Mouse (Mus musculus) forebrain, embryonic 13.5 days (tissue): Measurements from ENCODE around the gene Slc25a13. TPM values are rescaled to one million over a fixed set of nuclear protein-coding genes. Genes with fewer than 3 reads are reported as not detected.

ENCODE experiments used
- ATAC-seq: fragments of 200-750 bp; cut with Nextera tagmentation; 2 replicates; pipeline ENCODE4 v1.8.0; 2017
- H3K27ac ChIP-seq: fragments of 300-500 bp; sonication (generic); 2 replicates; pipeline ENCODE4 v1.5.1; 2015; ENCODE audit warnings: inconsistent platforms, mild to moderate bottlenecking, moderate library complexity
- H3K27me3 ChIP-seq: fragments of 300-500 bp; sonication (generic); 2 replicates; pipeline ENCODE4 v1.6.1; 2015; ENCODE audit warnings: mild to moderate bottlenecking, inconsistent platforms
- H3K36me3 ChIP-seq: fragments of 300-500 bp; sonication (generic); 2 replicates; pipeline ENCODE4 v1.6.1; 2015; ENCODE audit warnings: mild to moderate bottlenecking, inconsistent platforms; ENCODE audit not compliant: poor library complexity, severe bottlenecking
- H3K4me1 ChIP-seq: fragments of 300-500 bp; sonication (generic); 2 replicates; pipeline ENCODE4 v1.6.1; 2015; ENCODE audit warnings: inconsistent platforms
- H3K4me2 ChIP-seq: fragments of 300-500 bp; sonication (generic); 2 replicates; pipeline ENCODE4 v1.6.1; 2015; ENCODE audit warnings: inconsistent platforms, mild to moderate bottlenecking, moderate library complexity
- H3K4me3 ChIP-seq: fragments of 300-500 bp; sonication (generic); 2 replicates; pipeline ENCODE4 v1.5.1; 2015; ENCODE audit warnings: mild to moderate bottlenecking, inconsistent platforms
- H3K9ac ChIP-seq: fragments of 300-500 bp; sonication (generic); 2 replicates; pipeline ENCODE4 v1.6.1; 2015; ENCODE audit warnings: mild to moderate bottlenecking, inconsistent platforms
- H3K9me3 ChIP-seq: fragments of 300-500 bp; sonication (generic); replicated peaks from 2 replicates; pipeline ENCODE4 v1.6.1; 2016; ENCODE audit warnings: inconsistent platforms
- WGBS: fragments of 180-500 bp; shearing (Covaris S2); methylation state at CpG from one replicate; pipeline ENCODE4 v1.1.7; 2015; 5-methylcytosine and 5-hydroxymethylcytosine counted together
- polyA plus RNA-seq: library from polyadenylated mRNA; unstranded; fragments of >200 nt; fragmentation: Nextera tagmentation; extraction: Ambion mirVana; gene quantifications from 2 replicates; pipeline ENCODE4 v1.2.1, GENCODE M21; 2015

Gene Slc25a13
- polyA plus RNA-seq = 15.1 and 15.3 TPM in 2 replicates

GRCm38 (mm10) chr6:6216507-6217285, at the start of gene Slc25a13:
Gene Slc25a13 (minus strand): TSS chr6:6217173.
- H3K9me3 ChIP-seq = no peaks in the 10 kb centered on the region
- H3K4me1 ChIP-seq = peaks cover 17% of the 10 kb centered on the region
- H3K27ac ChIP-seq = no peak within 1 kb of the TSS
- peak within 1 kb of the TSS; percentile 79 for H3K9ac ChIP-seq
- under 1% methylated on average over 49 of the region's 51 CpGs for WGBS
- no peaks in the 10 kb centered on the region for H3K36me3 ChIP-seq
- H3K4me2 ChIP-seq = peak within 1 kb of the TSS; percentile 94
- peak; percentile 93 for ATAC-seq
- H3K27me3 ChIP-seq = no peaks in the 10 kb centered on the region
- H3K4me3 ChIP-seq = peak within 1 kb of the TSS; percentile 64

- no peak overlapping the region for H3K9ac ChIP-seq
- H3K4me3 ChIP-seq = no peak overlapping the region
- ATAC-seq = no peak
- H3K4me1 ChIP-seq = no peaks in the 10 kb centered on the region
- no peaks in the 10 kb centered on the region for H3K27me3 ChIP-seq
- H3K36me3 ChIP-seq = no peaks in the 10 kb centered on the region
- no peak overlapping the region for H3K27ac ChIP-seq
- WGBS = 90% methylated on average over 7 of the region's 7 CpGs
- no peaks in the 10 kb centered on the region for H3K9me3 ChIP-seq
- no peak overlapping the region for H3K4me2 ChIP-seq
These were observed 48.8 kb upstream of the Slc25a13 start for GRCm38 (mm10) chr6:6265761-6266160.

GRCm38 (mm10) chr6:6263293-6263911, 46.4 kb upstream of the Slc25a13 start:
- 91% methylated on average over 4 of the region's 4 CpGs for WGBS

GRCm38 (mm10) chr6:6260917-6261316, 43.9 kb upstream of the Slc25a13 start:
- Histone ChIP-seq H3K4me1 (no peaks in the 10 kb centered on the region), H3K27ac (no peak overlapping the region), H3K9me3 (no peaks in the 10 kb centered on the region), H3K9ac (no peak overlapping the region), H3K4me2 (no peak overlapping the region), H3K4me3 (no peak overlapping the region), H3K36me3 (no peaks in the 10 kb centered on the region), H3K27me3 (no peaks in the 10 kb centered on the region)
- no peak for ATAC-seq
- WGBS = 78% methylated on average over 4 of the region's 4 CpGs

More at GRCm38 (mm10) chr6:6263293-6263911, 46.4 kb upstream of the Slc25a13 start:
- Histone ChIP-seq H3K27ac (no peak overlapping the region), H3K4me1 (no peaks in the 10 kb centered on the region), H3K9me3 (no peaks in the 10 kb centered on the region), H3K4me2 (no peak overlapping the region), H3K4me3 (no peak overlapping the region), H3K27me3 (no peaks in the 10 kb centered on the region), H3K9ac (no peak overlapping the region), H3K36me3 (no peaks in the 10 kb centered on the region)
- ATAC-seq = no peak

DNA sequence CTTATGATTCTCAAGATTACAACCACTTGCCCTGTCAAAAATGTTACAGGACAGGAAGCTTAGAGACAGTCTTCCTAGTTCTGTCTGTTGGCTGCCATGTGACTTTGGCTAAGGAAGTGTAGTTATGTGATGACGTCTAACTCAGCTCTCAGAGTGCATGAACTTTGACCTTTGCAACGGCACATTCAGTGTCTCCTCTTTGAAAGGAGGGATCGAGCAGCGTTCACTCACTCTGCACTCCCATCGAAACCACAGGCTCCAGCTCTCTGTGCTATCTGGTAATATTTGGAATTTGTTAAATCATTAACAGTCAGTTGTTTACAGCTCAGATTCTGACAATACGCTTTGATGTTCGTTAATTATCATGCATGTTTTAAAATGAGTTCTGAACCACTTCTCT, 31.5 kb upstream of the Slc25a13 start:
- H3K27ac ChIP-seq = no peak overlapping the region
- no peak overlapping the region for H3K9ac ChIP-seq
- no peaks in the 10 kb centered on the region for H3K9me3 ChIP-seq
- H3K4me3 ChIP-seq = no peak overlapping the region
- H3K4me2 ChIP-seq = no peak overlapping the region
- no peaks in the 10 kb centered on the region for H3K27me3 ChIP-seq
- 59% methylated on average over 7 of the region's 7 CpGs for WGBS
- H3K36me3 ChIP-seq = no peaks in the 10 kb centered on the region
- no peaks in the 10 kb centered on the region for H3K4me1 ChIP-seq
- ATAC-seq = peak; percentile 63; the same call in 1 of the 2 replicates

DNA sequence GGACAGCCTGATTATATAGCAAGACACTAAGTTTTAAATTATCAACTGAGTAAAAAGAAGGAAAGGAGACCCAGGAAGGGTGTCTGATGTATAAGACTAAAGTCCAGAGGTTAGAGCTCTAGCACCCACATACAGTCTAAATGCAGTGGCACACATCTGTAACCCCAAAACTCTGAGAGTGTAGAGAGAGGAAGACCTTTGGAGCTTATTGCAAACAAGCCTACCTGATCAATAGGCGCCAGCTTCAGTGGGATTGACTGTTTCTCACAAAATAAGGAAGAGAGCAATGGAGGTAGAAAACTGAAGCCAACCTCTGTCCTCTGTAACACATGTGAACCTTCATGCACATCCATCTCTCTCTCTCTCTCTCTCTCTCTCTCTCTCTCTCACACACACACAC, 26.9 kb upstream of the Slc25a13 start:
- no peak for ATAC-seq
- no peak overlapping the region for H3K4me3 ChIP-seq
- no peaks in the 10 kb centered on the region for H3K36me3 ChIP-seq
- no peak overlapping the region for H3K27ac ChIP-seq
- H3K9ac ChIP-seq = no peak overlapping the region
- H3K4me1 ChIP-seq = no peaks in the 10 kb centered on the region
- H3K9me3 ChIP-seq = no peaks in the 10 kb centered on the region
- 88% methylated on average over 1 of the region's 1 CpGs for WGBS
- H3K27me3 ChIP-seq = no peaks in the 10 kb centered on the region
- no peak overlapping the region for H3K4me2 ChIP-seq

DNA sequence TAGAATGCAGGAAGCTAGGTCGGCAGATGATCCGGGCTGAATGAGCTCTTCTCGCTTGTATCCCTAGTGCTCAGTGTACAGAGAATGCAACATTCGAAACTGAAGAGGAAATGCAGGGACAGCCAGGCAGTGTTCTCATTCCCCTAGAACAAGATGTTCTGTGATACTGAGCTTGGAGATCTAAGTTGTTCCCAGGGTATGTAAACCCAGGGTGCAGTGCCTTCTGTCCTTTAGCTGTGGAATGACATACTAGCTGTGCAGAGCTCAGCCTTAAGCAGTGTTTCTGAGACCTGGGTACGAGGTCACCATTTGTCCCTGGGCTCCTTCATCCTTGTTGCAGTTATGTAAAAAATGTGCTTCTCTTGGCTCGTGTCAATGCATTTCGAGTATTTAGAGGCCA, 25.1 kb upstream of the Slc25a13 start:
- H3K4me2 ChIP-seq = no peak overlapping the region
- no peaks in the 10 kb centered on the region for H3K9me3 ChIP-seq
- no peak overlapping the region for H3K4me3 ChIP-seq
- no peaks in the 10 kb centered on the region for H3K36me3 ChIP-seq
- no peaks in the 10 kb centered on the region for H3K27me3 ChIP-seq
- WGBS = 82% methylated on average over 7 of the region's 7 CpGs
- H3K27ac ChIP-seq = no peak overlapping the region
- no peak overlapping the region for H3K9ac ChIP-seq
- ATAC-seq = no peak
- no peaks in the 10 kb centered on the region for H3K4me1 ChIP-seq

DNA sequence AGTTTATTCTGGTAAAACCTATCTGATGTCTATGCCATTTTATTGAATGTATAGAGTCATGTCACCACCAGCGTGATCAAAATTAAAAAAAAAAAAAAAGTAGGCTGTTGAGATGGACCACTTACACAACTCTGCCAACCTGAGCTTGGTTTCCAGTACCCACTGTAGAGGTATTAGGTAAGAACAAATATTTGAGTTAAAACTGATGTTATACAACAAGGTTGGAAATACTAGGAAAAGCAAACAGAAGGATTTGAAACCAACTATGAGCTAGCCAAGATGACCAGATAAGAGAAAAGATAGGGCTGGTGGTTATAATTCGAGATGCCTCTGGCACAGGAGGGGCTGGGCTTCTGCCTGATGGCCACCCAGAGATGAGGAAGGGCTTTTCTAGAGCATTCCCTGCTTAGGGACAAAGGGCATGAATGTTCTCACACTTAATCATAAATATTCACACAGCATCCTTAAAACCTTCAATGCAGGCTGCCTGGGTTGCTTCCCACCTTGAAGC, 19.9 kb upstream of the Slc25a13 start:
- H3K27me3 ChIP-seq = no peaks in the 10 kb centered on the region

GRCm38 (mm10) chr6:6230262-6230661, 13.3 kb upstream of the Slc25a13 start:
- ATAC-seq = no peak

More for the DNA sequence above, 19.9 kb upstream of the Slc25a13 start:
- ATAC-seq = no peak
- H3K27ac ChIP-seq = no peak overlapping the region
- no peak overlapping the region for H3K9ac ChIP-seq
- H3K4me3 ChIP-seq = no peak overlapping the region
- WGBS = 95% methylated on average over 2 of the region's 2 CpGs
- no peaks in the 10 kb centered on the region for H3K9me3 ChIP-seq
- H3K4me1 ChIP-seq = no peaks in the 10 kb centered on the region
- H3K36me3 ChIP-seq = no peaks in the 10 kb centered on the region
- H3K4me2 ChIP-seq = no peak overlapping the region

DNA sequence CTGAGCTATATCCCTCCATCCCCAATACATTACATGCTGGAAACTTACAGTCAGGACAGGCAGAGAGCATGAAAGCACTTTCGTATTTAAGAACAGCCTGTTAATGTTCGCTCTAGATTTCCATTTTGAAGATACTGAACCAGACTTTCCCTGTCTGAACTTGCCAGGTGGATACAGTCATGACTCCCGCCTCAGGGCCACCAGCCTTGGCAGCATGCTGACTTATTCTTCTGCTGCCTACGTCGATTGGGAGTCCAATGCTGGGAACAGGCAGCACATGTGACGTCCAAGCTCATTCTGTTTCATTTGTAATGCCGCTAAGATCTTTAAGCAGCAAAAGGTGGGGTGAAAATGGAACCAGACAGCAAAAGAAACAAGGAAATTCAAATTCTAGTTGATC, 5.7 kb upstream of the Slc25a13 start:
- Histone ChIP-seq H3K9ac (no peak overlapping the region), H3K4me1 (no peaks in the 10 kb centered on the region), H3K9me3 (no peaks in the 10 kb centered on the region), H3K4me3 (no peak overlapping the region), H3K4me2 (no peak overlapping the region), H3K27ac (no peak overlapping the region), H3K27me3 (no peaks in the 10 kb centered on the region), H3K36me3 (no peaks in the 10 kb centered on the region)
- WGBS = 84% methylated on average over 7 of the region's 7 CpGs
- ATAC-seq = no peak

More at GRCm38 (mm10) chr6:6230262-6230661, 13.3 kb upstream of the Slc25a13 start:
- no peaks in the 10 kb centered on the region for H3K4me1 ChIP-seq
- no peaks in the 10 kb centered on the region for H3K27me3 ChIP-seq
- H3K9me3 ChIP-seq = no peaks in the 10 kb centered on the region
- H3K27ac ChIP-seq = no peak overlapping the region
- no peak overlapping the region for H3K9ac ChIP-seq
- no peak overlapping the region for H3K4me3 ChIP-seq
- no peak overlapping the region for H3K4me2 ChIP-seq
- H3K36me3 ChIP-seq = no peaks in the 10 kb centered on the region
- 92% methylated on average over 2 of the region's 2 CpGs for WGBS

- Histone ChIP-seq H3K4me3 (no peak overlapping the region), H3K27me3 (no peaks in the 10 kb centered on the region), H3K9me3 (no peaks in the 10 kb centered on the region), H3K9ac (no peak overlapping the region), H3K4me2 (no peak overlapping the region), H3K36me3 (no peaks in the 10 kb centered on the region), H3K4me1 (peaks cover 17% of the 10 kb centered on the region), H3K27ac (no peak overlapping the region)
- ATAC-seq = no peak
- WGBS = 94% methylated on average over 3 of the region's 3 CpGs
These were observed 3.6 kb upstream of the Slc25a13 start for GRCm38 (mm10) chr6:6220574-6220973.

GRCm38 (mm10) chr6:6219661-6220370, 2.8 kb upstream of the Slc25a13 start:
- H3K4me2 ChIP-seq = no peak overlapping the region
- no peak for ATAC-seq
- H3K36me3 ChIP-seq = no peaks in the 10 kb centered on the region
- H3K4me1 ChIP-seq = peaks cover 17% of the 10 kb centered on the region
- H3K9me3 ChIP-seq = no peaks in the 10 kb centered on the region
- no peak overlapping the region for H3K9ac ChIP-seq
- no peak overlapping the region for H3K27ac ChIP-seq
- no peak overlapping the region for H3K4me3 ChIP-seq
- no peaks in the 10 kb centered on the region for H3K27me3 ChIP-seq
- 85% methylated on average over 12 of the region's 12 CpGs for WGBS
